Mouse (Mus musculus) stomach, postnatal 0 days (tissue): ENCODE measurements at regions not wholly inside any gene's neighbourhood (a gene's known extent, or its start where the extent isn't known, plus 50 kb on each side); places are given as distances from the start of the nearest gene placed in this dataset.

Source experiments
- ATAC-seq: fragments of 200-750 bp; cut with Nextera tagmentation; 2 replicates; pipeline ENCODE4 v1.8.0; 2017; ENCODE audit not compliant: low FRiP score, low TSS enrichment
- DNase-seq: peaks from one replicate; pipeline ENCODE4 v3.0.0-alpha.2; 2016; ENCODE audit warnings: low spot score
- H3K27ac ChIP-seq: fragments of 300-500 bp; sonication (generic); replicated peaks from 2 replicates; pipeline ENCODE4 v1.5.1; 2014; ENCODE audit warnings: mild to moderate bottlenecking, control low read depth
- H3K27me3 ChIP-seq: fragments of 300-500 bp; sonication (generic); 2 replicates; pipeline ENCODE4 v1.6.1; 2014; ENCODE audit warnings: low read length; ENCODE audit not compliant: control insufficient read depth, insufficient read depth
- H3K36me3 ChIP-seq: fragments of 300-500 bp; sonication (generic); 2 replicates; pipeline ENCODE4 v1.6.1; 2014; ENCODE audit warnings: low read length, mixed read lengths; ENCODE audit not compliant: control insufficient read depth, insufficient read depth
- H3K4me1 ChIP-seq: fragments of 300-500 bp; sonication (generic); replicated peaks from 2 replicates; pipeline ENCODE4 v1.6.1; 2014; ENCODE audit warnings: antibody characterized with exemption; ENCODE audit not compliant: control insufficient read depth, insufficient read depth
- H3K4me2 ChIP-seq: fragments of 300-500 bp; sonication (generic); replicated peaks from 2 replicates; pipeline ENCODE4 v1.6.1; 2014; ENCODE audit warnings: low read depth, mild to moderate bottlenecking, control low read depth, moderate library complexity
- H3K4me3 ChIP-seq: fragments of 300-500 bp; sonication (generic); 2 replicates; pipeline ENCODE4 v1.5.1; 2014; ENCODE audit warnings: low read depth, low read length, control low read depth
- H3K9ac ChIP-seq: fragments of 300-500 bp; sonication (generic); 2 replicates; pipeline ENCODE4 v1.6.1; 2014; ENCODE audit warnings: mild to moderate bottlenecking, low read length, control low read depth, mixed read lengths
- H3K9me3 ChIP-seq: fragments of 300-500 bp; sonication (generic); 2 replicates; pipeline ENCODE4 v1.6.1; 2016; ENCODE audit warnings: low read length; ENCODE audit not compliant: control insufficient read depth
- CTCF ChIP-seq: IDR thresholded peaks from 2 replicates; pipeline ENCODE4 v1.5.1; 2016; ENCODE audit warnings: antibody characterized with exemption, low read depth, mild to moderate bottlenecking, moderate library complexity
- EP300 ChIP-seq: optimal IDR thresholded peaks from 2 replicates; pipeline ENCODE3; 2016; ENCODE audit warnings: antibody characterized with exemption
- WGBS: fragments of 180-500 bp; shearing (Covaris S2); extraction: QIAGEN DNeasy Blood & Tissue Kit; methylation state at CpG from one replicate; pipeline ENCODE4 v1.1.7; 2014; 5-methylcytosine and 5-hydroxymethylcytosine counted together

DNA sequence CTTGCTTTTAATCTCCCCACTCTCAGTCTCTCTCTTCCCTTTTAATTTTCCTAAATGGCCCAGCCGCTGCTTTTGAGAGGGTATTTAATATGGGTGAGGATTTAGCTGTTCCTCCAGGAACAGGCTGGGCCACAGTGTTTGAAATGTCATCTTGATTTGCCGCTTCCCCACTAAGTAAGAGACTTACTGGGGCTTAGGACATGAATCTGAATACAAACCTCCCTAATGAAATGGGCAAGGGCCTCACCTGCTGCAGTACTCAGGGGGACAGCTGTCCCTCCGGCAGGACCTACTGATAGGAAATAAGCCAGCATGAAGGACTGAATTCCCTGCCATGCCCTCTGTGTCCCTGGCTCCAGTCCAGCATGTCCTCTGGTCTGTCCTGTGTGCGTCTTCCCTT is 50.6 kb upstream of the Prr23a1 start:
- WGBS, result 75% methylated on average over 4 of the region's 4 CpGs
- DNase-seq, result no peak
- H3K36me3 ChIP-seq, result no peaks in the 10 kb centered on the region

DNA sequence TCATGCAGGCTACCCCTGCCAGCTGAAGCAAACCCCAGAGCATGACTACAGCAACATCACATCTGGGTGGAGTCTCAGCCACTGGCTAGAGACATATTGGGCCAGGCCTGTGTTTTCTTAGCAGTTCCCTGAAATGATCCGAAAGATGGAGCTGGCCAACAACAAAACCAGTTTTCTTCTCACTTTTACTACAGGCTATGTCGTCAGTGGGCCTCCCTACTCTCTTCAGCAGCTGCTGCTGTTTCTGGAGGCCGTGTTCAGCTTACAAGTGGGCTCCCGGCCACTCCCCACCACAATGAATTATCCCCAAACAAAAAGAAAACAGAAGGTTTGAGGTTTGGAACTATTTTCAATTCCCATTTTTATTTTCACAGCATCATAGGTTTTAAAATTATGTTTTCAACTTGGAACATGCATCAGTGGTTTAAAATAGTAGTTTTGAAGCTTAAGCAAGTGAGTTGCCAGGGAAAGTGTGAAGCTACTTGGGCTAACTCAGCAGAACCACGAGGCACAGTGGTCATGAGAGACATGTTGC is 68.6 kb upstream of the Prr23a1 start:
- Histone ChIP-seq H3K36me3 (no peaks in the 10 kb centered on the region), H3K27ac (no peak overlapping the region), H3K4me2 (no peak overlapping the region), H3K27me3 (no peaks in the 10 kb centered on the region), H3K4me1 (no peaks in the 10 kb centered on the region), H3K4me3 (no peak overlapping the region), H3K9ac (no peak overlapping the region), H3K9me3 (no peaks in the 10 kb centered on the region)
- TF ChIP-seq EP300, result no peak
- no peak for TF ChIP-seq CTCF
- no peak for DNase-seq
- no peak for ATAC-seq
- WGBS, result 63% methylated on average over 5 of the region's 5 CpGs

More for the DNA sequence above, 50.6 kb upstream of the Prr23a1 start:
- TF ChIP-seq EP300, result no peak
- no peak for TF ChIP-seq CTCF
- no peak for ATAC-seq
- no peak overlapping the region for H3K4me3 ChIP-seq
- H3K9ac ChIP-seq, result no peak overlapping the region
- no peak overlapping the region for H3K4me2 ChIP-seq
- no peaks in the 10 kb centered on the region for H3K4me1 ChIP-seq
- H3K9me3 ChIP-seq, result no peaks in the 10 kb centered on the region
- no peak overlapping the region for H3K27ac ChIP-seq
- no peaks in the 10 kb centered on the region for H3K27me3 ChIP-seq

DNA sequence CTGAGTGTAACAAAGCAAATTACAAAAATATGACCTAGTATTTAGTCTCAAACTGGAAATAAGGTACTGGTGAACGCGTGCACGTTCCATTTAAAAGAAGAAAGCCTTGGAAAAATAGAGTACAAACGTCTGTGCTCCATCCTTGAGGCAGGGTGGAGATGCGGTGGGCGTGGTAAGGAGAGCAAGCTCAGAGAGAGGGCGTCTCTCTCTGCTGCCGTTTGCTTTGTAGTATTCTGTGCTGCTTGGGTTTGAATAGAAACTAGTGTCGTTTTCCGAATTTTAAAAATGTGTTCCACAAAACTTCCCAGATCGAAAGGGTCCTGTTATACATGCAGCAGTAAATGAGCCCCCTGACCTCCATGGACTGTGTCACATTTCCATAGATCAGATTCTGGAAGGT is 69.1 kb upstream of the Prr23a1 start:
- ATAC-seq (no peak), DNase-seq (no peak)
- 73% methylated on average over 11 of the region's 11 CpGs for WGBS
- H3K27ac ChIP-seq, result no peak overlapping the region
- H3K4me2 ChIP-seq, result no peak overlapping the region
- H3K4me1 ChIP-seq, result no peaks in the 10 kb centered on the region
- H3K36me3 ChIP-seq, result no peaks in the 10 kb centered on the region
- no peaks in the 10 kb centered on the region for H3K9me3 ChIP-seq
- no peak overlapping the region for H3K4me3 ChIP-seq
- TF ChIP-seq CTCF, result no peak
- H3K27me3 ChIP-seq, result no peaks in the 10 kb centered on the region
- no peak overlapping the region for H3K9ac ChIP-seq

DNA sequence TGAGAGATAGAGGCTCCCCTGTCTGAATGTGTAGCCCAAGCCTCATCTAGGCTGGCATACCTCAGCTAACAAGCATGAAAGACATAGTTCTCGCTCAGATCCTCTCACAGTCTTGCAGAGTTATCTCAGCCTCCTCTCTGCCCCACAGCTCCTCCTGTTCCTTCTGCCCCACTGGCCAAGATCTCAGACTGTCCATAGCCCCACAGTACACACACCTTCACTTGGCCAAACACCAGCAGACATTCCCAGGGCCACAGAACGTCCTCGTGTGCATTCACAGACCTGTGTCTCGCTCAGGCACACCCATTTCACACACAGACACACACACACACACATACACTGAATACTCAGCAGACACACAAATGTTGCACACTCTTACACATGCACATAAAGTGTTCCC is 87.5 kb upstream of the Prr23a1 start:
- TF ChIP-seq CTCF (no peak), EP300 (no peak)
- WGBS, result 76% methylated on average over 4 of the region's 4 CpGs
- Histone ChIP-seq H3K9ac (no peak overlapping the region), H3K27me3 (no peaks in the 10 kb centered on the region), H3K9me3 (no peaks in the 10 kb centered on the region), H3K4me3 (no peak overlapping the region), H3K4me1 (no peaks in the 10 kb centered on the region), H3K27ac (no peak overlapping the region), H3K36me3 (no peaks in the 10 kb centered on the region), H3K4me2 (no peak overlapping the region)
- ATAC-seq (no peak), DNase-seq (no peak)

DNA sequence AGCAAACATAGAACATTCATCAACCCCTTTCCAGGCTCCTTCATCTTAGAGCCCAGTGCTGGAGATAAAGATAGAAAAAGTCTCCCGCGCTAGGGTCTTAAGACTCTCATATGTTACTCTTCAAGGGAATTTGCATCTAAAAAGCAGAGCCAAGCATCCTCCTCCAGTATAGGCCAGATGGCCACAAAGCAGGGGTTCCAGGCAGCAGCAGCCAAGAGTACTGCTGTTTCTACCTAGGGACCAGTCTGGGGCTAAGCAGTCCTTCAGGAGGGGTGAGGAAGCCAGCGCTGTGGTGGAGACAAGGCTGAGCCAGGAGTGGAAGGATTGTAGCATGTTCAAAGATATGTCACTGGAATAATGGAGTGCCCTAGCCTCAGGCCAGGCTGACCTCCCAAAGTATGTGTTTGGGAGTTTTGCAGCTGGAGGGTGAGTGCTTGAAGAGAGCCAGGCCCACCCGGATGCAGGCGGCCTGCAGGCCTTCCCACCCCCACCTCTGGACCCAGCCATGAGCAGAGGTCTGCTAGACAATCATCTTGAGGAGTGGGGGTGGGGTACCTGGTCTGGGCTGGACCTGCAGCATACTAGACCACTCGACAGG is 88.8 kb upstream of the Prr23a1 start:
- no peaks in the 10 kb centered on the region for H3K4me1 ChIP-seq
- no peak overlapping the region for H3K9ac ChIP-seq
- no peaks in the 10 kb centered on the region for H3K27me3 ChIP-seq
- no peaks in the 10 kb centered on the region for H3K36me3 ChIP-seq
- H3K27ac ChIP-seq, result no peak overlapping the region
- DNase-seq, result no peak
- WGBS, result 49% methylated on average over 6 of the region's 6 CpGs
- TF ChIP-seq EP300 (no peak), CTCF (no peak)
- no peak overlapping the region for H3K4me2 ChIP-seq
- no peak overlapping the region for H3K4me3 ChIP-seq
- no peaks in the 10 kb centered on the region for H3K9me3 ChIP-seq
- ATAC-seq, result no peak

DNA sequence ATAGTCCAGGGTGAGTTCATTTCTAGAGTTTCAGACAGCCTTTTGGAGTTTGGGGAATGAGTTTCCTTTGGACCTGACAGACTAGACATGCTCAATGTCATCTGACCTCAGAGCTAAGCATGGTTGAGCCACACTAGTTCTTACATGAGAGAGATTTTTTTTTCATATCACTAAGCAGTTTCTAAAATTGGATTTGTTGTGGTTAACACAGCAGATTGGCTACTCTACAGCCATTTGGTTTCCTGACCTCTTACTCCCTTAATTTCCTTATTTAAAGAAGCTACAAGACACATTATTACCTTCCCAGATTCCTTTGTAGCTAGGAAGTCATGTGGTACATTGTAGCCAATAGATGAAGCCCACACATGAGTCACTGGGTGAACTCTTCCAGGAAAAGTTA is 98.5 kb upstream of the Prr23a1 start:
- H3K27me3 ChIP-seq, result no peaks in the 10 kb centered on the region
- ATAC-seq, result no peak
- no peak overlapping the region for H3K9ac ChIP-seq
- H3K36me3 ChIP-seq, result no peaks in the 10 kb centered on the region
- no peak overlapping the region for H3K27ac ChIP-seq
- DNase-seq, result no peak
- no peaks in the 10 kb centered on the region for H3K9me3 ChIP-seq
- no peaks in the 10 kb centered on the region for H3K4me1 ChIP-seq
- no peak overlapping the region for H3K4me2 ChIP-seq
- no peak for TF ChIP-seq EP300
- no peak for TF ChIP-seq CTCF
- H3K4me3 ChIP-seq, result no peak overlapping the region
